ENCODE assay signal across 9 mouse cellular contexts in the genomic region with DNA sequence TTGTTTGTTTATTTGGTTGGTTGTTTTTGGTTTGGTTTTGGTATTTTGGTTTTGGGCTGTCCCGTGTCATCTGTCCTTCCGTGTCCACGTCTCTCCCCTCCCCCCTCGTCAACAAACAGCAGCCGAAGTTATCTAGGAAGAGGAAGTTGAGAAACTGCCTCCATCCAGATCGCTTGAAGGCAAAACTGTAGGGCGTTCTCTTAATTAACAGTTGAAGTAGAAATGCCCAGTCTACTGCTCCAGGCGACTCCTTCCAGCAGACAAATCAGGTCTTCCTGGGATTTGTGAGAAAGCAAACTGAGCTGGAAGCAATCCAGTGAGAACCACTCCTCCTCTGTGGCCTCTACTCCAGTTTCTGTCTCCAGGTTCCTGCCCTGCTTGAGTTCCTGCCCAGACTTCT.
DNase-seq lines count a peak whose midpoint lies in the region; ATAC-seq lines count a peak whose summit lies in the region.
"Had no signal": no experiment of that assay in that cellular context is flagged by ENCODE, and none has a peak within 500 bp of the region (broad histone marks: within the 10 kb centered on the region; RNA-seq: fewer than 3 reads in every experiment).

No protein-coding gene starts in this region.

- no peaks in the 10 kb centered on the region for H3K36me3 ChIP-seq in heart, embryonic 15.5 days
- H3K36me3 ChIP-seq in liver, embryonic 16.5 days (ENCODE audit: control insufficient read depth, insufficient read depth): no peaks in the 10 kb centered on the region
- H3K36me3 ChIP-seq: embryonic facial prominence, embryonic 12.5 days had no signal

- no peak for DNase-seq in heart, postnatal 36 days
- DNase-seq in 416B (ENCODE audit: low read depth): peak; percentile 64
- peak; percentile 59 for DNase-seq in adipocyte (ENCODE audit: low spot score)
- no peak for DNase-seq in testis, postnatal 14 days (ENCODE audit: low spot score)
- no peak for DNase-seq in right cerebral cortex, postnatal 10 days (ENCODE audit: low spot score in 2 of 2)

- 0 out of 2 replicates have a peak, but pooled peaks cover 2% of the 10 kb centered on the region for H3K4me1 ChIP-seq in heart, embryonic 15.5 days (replicated peaks)
- H3K4me1 ChIP-seq in liver, embryonic 16.5 days (ENCODE audit: control insufficient read depth, low read depth, low read length): peaks cover 3% of the 10 kb centered on the region
- H3K4me1 ChIP-seq: embryonic facial prominence, embryonic 12.5 days had no signal

- no peaks in the 10 kb centered on the region for H3K9me3 ChIP-seq in heart, embryonic 15.5 days (replicated peaks)
- no peaks in the 10 kb centered on the region for H3K9me3 ChIP-seq in liver, embryonic 16.5 days (replicated peaks; ENCODE audit: control insufficient read depth, low read length)
- H3K9me3 ChIP-seq: embryonic facial prominence, embryonic 12.5 days had no signal

- 42% methylated on average over 8 of the region's 8 CpGs for WGBS in heart, embryonic 15.5 days
- 7% methylated on average over 8 of the region's 8 CpGs for WGBS in liver, embryonic 16.5 days (ENCODE audit: insufficient replicate concordance)

- H3K27me3 ChIP-seq in heart, embryonic 15.5 days: no peaks in the 10 kb centered on the region
- H3K27me3 ChIP-seq in liver, embryonic 16.5 days (ENCODE audit: control insufficient read depth, insufficient read depth, low read depth, low read length): no peaks in the 10 kb centered on the region
- H3K27me3 ChIP-seq: embryonic facial prominence, embryonic 12.5 days had no signal

- H3K9ac ChIP-seq in heart, embryonic 15.5 days: no peak overlapping the region
- H3K9ac ChIP-seq in liver, embryonic 16.5 days (ENCODE audit: low read depth, low read length): no peak overlapping the region
- H3K9ac ChIP-seq: embryonic facial prominence, embryonic 12.5 days had no signal

- intact Hi-C loops in heart, postnatal 36 days (cut with DNase I): no loop called here

- no peak for ATAC-seq in heart, embryonic 15.5 days (replicated peaks; ENCODE audit: insufficient number of reproducible peaks, insufficient read depth, low FRiP score, low read depth)
- ATAC-seq in liver, embryonic 16.5 days (ENCODE audit: low read depth): no peak
- no peak for ATAC-seq in cerebellum, adult (ENCODE audit: insufficient number of reproducible peaks, low FRiP score, low TSS enrichment)

- no peak overlapping the region for H3K27ac ChIP-seq in heart, embryonic 15.5 days
- H3K27ac ChIP-seq in liver, embryonic 16.5 days (ENCODE audit: low read length): no peak overlapping the region; the same call in 1 of the 2 replicates
- H3K27ac ChIP-seq: embryonic facial prominence, embryonic 12.5 days had no signal

- H3K4me3 ChIP-seq in heart, embryonic 15.5 days: no peak overlapping the region
- H3K4me3 ChIP-seq in liver, embryonic 16.5 days (ENCODE audit: low read depth, low read length): no peak overlapping the region
- H3K4me3 ChIP-seq: embryonic facial prominence, embryonic 12.5 days had no signal

- H3K4me2 ChIP-seq in heart, embryonic 15.5 days: peak overlapping the region; percentile 10; the same call in 1 of the 2 replicates
- H3K4me2 ChIP-seq in liver, embryonic 16.5 days (ENCODE audit: low read depth, low read length): peak overlapping the region; percentile 3
- H3K4me2 ChIP-seq: embryonic facial prominence, embryonic 12.5 days had no signal

Comparison
In these comparisons a context has a peak if more than half of its experiments do, and no peak if none do; other contexts are left out.
1. DNase-seq: peak in 416B (single experiment) and adipocyte (single experiment); none in heart, postnatal 36 days (0 of 2), testis, postnatal 14 days (single experiment) and right cerebral cortex, postnatal 10 days (0 of 2).